Mouse (Mus musculus): ENCODE measurements around the gene Rps9.

- TF ChIP-seq MAFK (IDR thresholded peaks at IDR 0.05; ENCODE audit: insufficient read depth, low read depth, low read length) = no peak
- no peak for TF ChIP-seq CHD2 (IDR thresholded peaks at IDR 0.05; ENCODE audit: low read depth, low read length)
Observed at GRCm38 (mm10) chr7:3658578-3658977, 45.2 kb upstream of the Rps9 start.

All from ES-E14 (cell line).